Mouse (Mus musculus) B cell, adult 2 months (primary cell): ENCODE measurements at regions not wholly inside any gene's neighbourhood (a gene's known extent, or its start where the extent isn't known, plus 50 kb on each side); places are given as distances from the start of the nearest gene placed in this dataset.

ENCODE experiments used
- DNase-seq, 2 experiments: peaks; one replicate each; pipeline ENCODE4 v3.0.0; 2022

- DNase-seq: no peak
These were observed 192.1 kb upstream of the Gas1 start for GRCm38 (mm10) chr13:60369216-60369615.

DNA sequence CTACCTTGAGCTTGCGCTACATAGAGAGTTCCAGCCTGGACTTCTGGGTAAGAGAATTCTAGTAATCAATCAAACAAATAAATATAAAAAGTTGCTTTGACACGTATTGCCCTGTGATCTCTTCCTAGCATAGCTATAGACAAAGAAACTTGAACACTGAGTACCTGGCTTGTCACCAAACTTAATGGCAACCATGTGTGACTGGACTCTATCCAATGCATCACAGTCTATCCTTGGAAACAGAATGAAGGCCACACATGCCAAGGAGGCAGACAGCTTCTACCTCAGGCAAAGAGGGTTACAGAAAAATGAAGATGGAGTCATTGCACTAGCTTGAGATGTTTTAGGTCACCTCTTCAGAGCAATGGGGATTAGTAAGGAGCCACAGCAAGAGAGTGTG, 194.5 kb upstream of the Gas1 start:
- no peak for DNase-seq

- no peak for DNase-seq
These were observed 199.5 kb upstream of the Gas1 start for GRCm38 (mm10) chr13:60376705-60377104.

GRCm38 (mm10) chr13:60382855-60383254, 205.7 kb upstream of the Gas1 start:
- no peak for DNase-seq

DNA sequence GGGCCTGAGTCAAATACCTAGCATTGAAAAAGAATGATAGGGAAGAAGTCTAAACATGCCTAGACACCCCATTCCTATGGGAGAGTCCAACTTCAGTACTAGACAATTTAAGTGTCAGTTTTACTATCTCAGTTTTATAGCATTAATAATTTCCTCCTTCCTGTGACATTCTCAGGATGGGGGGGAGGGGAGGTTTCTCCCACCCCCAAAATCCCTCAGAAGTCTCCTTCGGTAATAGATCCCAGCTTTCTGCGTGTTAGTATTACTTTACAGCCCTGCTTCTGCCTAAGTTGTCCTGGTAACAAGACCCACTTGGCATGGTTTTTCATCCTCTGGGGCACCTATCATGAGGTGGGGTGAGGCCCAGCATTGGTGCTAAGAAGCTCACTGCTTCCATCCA, 202.9 kb upstream of the Dapk1 start:
- DNase-seq: no peak

GRCm38 (mm10) chr13:60400764-60401487, 200.8 kb upstream of the Dapk1 start:
- no peak for DNase-seq

DNA sequence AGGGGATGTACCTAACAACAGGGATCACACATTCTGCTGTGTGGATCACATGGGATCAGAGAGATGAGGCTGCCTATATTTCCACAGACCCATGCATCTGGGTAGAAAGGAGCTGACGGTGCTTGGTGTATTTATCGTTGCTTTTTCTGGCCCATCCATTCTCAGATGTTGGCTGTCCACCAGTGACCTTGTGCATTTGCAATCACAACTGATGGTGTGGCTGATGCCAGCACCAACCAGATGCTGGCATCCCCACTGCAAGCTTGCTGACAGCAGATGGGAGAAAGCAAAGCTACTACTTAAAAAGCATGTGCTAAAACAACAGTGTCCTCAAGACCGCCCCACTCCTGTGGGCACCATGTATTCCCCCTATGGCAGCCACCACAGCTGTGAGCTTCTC, 198.3 kb upstream of the Dapk1 start:
- no peak for DNase-seq

DNA sequence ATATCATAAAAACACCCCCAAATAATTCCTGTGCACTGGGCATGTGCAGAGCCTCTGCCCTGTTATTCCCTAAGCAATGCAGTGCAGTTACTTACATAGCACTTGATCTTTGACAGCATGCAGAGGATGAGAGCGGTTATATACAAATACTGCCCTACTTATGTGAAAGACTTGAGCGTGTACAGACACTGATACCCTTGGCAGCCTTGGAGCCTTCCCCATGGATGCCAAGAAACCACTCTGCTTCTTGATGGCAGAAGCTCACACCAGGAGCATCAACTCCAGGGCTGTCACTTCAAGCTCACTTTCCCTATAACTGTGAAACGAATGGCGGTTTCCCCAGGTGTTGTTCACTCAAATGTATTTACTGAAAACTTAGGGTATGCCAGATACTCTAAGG, 194.4 kb upstream of the Dapk1 start:
- DNase-seq: no peak

GRCm38 (mm10) chr13:60409706-60410502, 191.8 kb upstream of the Dapk1 start:
- DNase-seq: no peak

GRCm38 (mm10) chr13:60416024-60416423, 185.7 kb upstream of the Dapk1 start:
- no peak for DNase-seq

DNA sequence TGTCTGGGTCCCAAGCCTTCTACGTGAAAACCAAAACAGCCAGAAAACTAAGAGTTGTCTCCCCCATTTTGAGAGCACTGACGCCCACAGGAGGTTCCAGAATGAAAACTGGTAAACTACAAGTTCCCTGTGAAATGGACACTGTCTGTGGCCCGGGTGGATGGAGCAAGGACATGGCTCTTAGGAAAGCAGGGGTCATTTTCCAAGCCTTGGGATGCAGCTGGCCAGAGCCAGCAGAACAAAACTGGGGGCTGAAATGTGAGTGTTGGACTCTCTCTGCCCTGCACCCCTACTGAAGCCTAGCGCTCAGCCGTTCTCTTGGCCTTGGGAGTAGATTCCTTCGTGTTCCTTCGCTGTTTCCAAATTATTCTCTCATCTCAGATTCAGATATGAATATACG, 184.7 kb upstream of the Dapk1 start:
- DNase-seq: no peak

- DNase-seq: no peak
These were observed 184.2 kb upstream of the Dapk1 start for GRCm38 (mm10) chr13:60417436-60418158.

DNA sequence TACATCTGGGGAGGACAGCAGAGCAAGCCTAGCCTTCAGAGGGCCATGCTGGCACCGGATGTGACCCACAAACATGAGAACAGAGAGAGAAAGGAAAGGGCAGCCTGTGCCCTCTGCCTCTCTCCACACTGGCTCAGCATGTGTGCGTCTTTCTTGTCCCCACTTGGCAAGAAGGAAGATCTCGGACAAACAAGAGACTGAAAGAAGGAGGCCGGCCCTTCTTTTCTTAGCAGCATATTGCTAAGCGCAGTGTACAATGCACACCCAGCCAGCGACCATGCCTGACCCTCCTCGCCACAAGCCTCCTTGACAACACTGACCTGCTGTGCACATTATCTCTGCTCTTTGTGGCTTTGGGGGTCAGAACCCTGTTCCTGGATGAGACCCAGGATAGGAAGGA, 181.4 kb upstream of the Dapk1 start:
- DNase-seq: no peak

DNA sequence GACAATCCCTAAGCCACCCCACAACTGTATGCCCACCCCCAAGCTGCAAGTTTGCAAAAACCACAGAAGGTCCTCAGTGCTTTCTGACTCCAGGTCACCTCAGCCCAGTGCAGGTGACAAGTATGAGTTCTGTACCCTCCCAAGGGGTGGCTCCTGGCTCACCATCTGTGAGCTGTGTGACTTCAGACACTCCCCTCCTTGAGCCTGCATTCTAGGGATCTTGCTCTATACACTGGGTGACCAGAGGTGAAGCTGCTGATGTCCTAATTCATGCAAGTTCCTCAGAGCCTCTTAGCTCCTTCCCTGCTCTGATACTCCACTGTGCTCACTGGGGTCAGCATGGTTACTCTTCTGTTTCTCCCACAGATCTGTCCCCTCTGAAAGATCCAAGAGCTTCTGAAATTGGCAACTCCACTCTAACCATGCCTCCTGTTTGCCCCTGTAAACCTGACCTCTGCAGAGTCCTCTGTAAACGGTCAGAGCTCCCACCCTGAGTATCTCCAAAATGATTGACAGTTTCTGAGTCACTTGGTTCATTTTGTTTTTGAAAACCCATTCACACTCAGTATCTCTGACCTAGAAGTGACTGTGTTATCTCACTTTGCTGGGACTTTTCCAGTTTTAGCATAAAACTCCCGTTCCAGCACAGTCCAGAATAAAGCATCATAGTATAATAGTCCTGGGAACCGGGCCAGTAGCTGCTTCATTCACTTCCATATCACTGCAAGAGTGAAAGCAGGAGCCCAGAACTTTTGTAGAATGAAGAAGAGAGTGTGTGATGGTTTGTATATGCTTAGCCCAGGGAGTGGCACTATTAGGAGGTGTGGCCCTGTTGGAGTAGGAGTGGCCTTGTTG, 180.7 kb upstream of the Dapk1 start:
- no peak for DNase-seq

DNA sequence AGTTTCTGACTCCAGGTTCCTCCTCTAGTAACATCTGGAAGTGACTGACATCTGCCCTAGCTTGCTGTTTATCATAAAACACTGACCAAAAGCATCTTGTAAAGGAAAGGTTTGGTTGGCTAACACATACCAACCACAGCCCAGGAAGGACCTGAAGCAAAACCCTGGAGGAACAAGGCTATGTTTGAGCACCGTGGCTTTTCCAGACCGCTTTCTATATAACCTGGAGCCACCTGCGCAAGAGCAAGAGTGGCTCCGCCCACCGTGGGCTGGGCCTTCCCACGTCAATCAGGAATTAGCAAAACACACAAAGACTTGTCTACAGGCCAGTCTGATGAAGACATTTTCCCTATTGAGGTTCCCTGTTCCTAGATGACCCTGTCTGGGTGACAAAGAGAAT, 177.5 kb upstream of the Dapk1 start:
- no peak for DNase-seq

- DNase-seq: no peak
These were observed 176.6 kb upstream of the Dapk1 start for GRCm38 (mm10) chr13:60425140-60425539.

GRCm38 (mm10) chr13:60425556-60425955, 176.2 kb upstream of the Dapk1 start:
- no peak for DNase-seq

- DNase-seq: no peak
These were observed 175.4 kb upstream of the Dapk1 start for GRCm38 (mm10) chr13:60426192-60426840.

- no peak for DNase-seq
These were observed 174.7 kb upstream of the Dapk1 start for GRCm38 (mm10) chr13:60427077-60427476.

- DNase-seq: no peak
These were observed 173.9 kb upstream of the Dapk1 start for GRCm38 (mm10) chr13:60427755-60428385.

DNA sequence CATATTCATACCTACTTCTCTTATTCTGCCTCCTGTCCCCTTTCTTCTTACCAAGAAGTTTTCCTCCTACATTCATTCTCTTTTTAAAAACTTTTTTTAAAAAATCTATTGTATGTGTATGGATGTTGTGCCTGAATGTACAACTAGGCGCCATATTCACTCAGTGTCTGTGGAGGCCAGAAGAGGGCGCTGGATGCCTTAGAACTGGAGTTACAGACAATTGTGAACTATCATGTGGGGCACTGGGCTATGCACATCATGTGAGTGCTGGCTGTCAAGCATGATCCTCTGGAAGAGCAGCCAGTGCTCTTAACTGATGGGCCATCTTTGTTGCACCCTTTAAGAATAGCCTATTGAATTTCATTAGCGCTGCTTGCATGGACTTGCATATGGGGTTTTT, 172.6 kb upstream of the Dapk1 start:
- DNase-seq: no peak

DNA sequence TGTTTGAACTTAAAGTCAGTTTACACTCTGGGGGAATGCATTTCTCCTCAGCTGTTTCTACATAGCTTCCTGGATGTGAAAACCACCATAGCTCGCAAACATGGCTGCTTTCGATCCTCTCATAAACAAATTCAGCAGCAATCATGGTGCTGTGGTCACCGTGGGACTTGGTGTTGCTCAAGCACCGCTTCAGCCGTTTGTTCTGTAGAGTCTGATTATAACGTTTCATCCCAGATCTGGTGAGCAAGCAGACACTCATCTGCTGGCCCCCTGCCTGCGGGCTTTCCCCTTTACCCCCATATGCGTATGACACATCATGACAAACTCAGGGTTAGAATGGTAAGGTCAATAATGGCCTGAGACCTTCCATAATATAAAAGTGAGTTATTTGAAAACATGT, 170.3 kb upstream of the Dapk1 start:
- DNase-seq: no peak
